Mouse (Mus musculus) telencephalon, adult 2 months (tissue): ENCODE measurements around the gene Robo1.
A peak's percentile ranks its signal among the peaks of the same experiment; 100 is the strongest.
"Not testable (repeated sequence)": the region's sequence is repeated elsewhere in the genome, so short reads cannot be mapped to it uniquely, and the experiment has no call there.

Source experiments
- DNase-seq: peaks from one replicate; pipeline ENCODE4 v3.0.0-alpha.2; 2011; ENCODE audit warnings: low read depth, low spot score

The Robo1 gene

GRCm38 (mm10) chr16:72444428-72445135 is 136.5 kb downstream of the Robo1 start:
- no peak for DNase-seq

DNA sequence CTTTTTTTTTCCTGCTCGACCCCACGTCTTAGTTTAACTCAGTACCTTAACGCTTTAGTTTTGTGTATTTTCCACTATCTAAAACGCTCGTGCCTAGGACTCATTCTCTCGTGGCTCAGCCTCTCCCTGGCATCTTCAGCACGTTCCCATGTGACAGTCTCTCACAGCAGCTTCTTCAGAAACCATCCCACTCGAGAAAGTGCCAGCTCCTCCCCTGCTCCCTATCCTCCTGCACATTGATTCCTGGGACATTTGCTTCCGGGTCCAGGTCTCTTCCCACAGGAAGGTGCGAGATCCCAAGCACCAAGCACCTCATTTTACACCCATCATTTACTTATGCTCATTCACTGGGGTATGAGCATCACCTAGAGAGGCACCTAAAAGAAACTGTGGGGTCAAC is 150.0 kb downstream of the Robo1 start:
- DNase-seq, result no peak

GRCm38 (mm10) chr16:72458576-72458975 is 150.5 kb downstream of the Robo1 start:
- no peak for DNase-seq

GRCm38 (mm10) chr16:72465696-72466095 is 157.6 kb downstream of the Robo1 start:
- no peak for DNase-seq

GRCm38 (mm10) chr16:72470037-72470673 is 162.0 kb downstream of the Robo1 start:
- no peak for DNase-seq

- DNase-seq, result peak; percentile 34
Measured at GRCm38 (mm10) chr16:72510716-72511199, 202.7 kb downstream of the Robo1 start.

DNA sequence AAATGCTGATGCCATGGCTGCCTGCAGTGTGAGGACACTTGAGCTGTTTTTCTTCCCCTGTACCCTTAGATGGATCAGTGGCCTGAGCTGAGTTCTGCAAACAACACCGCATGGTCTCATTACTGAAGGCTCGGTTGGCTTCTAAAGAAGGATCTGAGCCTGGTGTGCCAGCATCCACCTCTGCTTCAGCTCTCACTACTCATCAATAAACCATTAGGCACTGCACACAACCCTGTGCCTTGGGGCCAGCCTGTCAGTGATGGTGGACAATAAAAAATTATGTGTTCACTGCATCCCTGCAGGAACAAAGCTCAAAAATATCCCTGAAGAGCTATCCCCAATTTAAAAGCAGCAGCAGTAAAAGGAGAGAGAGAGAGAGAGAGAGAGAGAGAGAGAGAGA is 223.2 kb downstream of the Robo1 start:
- no peak for DNase-seq

DNA sequence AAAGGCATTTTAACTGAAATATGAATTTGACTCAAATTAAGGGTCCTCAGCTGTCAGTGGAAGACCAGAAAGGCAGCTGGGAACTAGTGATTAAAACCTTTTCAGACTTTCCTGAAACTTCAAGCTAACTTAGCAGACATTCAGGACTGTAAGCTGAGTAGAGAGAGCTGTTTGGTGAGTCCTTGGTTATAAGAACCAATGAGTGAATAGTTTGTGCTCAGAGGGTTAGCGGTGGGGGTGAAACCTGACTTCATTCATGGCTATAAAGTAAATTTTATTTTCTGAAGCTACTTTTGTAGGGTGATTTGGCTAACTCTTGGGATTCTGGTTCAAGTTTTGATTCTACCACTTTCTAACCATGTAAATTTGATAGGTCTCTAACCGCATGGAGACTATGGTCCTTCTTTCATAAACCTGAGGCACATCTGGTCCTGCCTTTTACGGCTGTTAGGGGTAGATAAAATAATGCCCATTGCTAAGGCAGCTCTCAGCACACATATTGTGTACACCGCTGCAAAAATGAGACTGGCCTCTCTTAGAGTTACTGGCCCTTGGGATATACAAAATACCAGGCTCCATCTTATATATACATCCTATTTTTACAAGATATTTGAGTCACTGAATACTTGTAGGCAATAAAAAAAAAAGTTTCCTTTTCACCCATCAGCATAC is 225.9 kb downstream of the Robo1 start:
- DNase-seq, result no peak

- no peak for DNase-seq
Measured at GRCm38 (mm10) chr16:72538171-72538570, 230.1 kb downstream of the Robo1 start.

DNA sequence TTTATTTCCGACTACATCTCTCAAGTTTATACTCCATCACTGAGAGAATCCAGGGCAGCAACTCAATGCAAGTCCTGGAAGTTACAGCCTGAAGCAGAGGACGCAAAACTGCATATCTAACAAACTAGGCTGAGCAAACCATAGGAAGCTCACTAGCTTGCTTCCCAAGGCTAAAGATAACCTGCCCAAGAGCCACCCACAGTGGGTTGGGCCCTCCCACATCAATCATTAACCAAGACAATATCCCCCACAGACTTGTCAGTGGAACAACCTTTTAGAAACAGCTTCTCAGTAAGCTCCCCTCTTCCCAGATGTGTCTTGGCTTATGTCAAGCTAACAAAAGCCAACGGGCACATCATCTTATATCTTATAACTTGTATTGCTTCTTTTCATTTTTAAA is 235.8 kb downstream of the Robo1 start:
- no peak for DNase-seq

DNA sequence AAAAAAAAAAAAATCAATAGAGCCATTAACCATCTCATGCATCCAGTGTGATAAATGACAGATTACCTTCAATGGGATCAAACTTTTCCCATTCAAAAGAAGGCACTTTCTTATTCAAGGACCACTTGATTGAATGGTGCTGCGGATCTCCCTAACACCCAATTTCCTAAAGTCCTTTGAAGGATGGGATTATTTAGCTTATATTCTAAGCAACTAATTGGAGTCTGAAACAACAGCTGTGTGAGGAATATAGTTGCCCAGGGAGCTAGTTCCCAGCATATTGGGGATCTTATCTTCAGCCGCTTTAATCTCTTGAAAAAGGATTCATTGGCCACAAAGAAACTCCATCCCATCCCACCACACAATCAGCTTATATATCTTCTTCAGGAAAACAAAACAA is 236.8 kb downstream of the Robo1 start:
- no peak for DNase-seq

DNA sequence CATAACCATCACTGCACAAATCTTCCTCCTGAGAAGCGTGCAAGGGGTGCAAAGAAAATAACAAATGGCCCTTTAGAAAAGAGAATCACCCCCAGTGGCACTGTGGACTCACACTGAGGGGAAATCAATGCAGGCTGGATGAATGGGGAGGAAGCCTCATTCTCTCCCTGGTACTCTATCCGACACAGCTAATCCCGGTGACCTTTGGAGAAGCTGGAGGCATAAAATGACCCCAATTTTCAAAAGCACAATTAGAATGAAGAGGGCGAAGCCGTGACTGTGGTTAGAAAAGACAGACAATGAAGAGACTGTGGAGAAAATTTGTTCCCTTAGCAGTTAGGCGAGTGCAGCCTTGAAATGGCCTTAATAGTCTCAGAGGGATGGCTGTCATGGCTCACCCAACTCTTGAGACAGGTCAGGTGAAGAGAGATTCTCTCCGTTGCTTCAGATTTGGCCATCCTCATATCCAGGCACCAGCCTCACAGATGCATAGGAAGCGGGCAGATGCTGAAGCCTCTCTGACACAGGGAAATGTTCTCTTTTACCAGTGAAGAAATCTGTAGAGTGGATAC is 243.7 kb downstream of the Robo1 start:
- no peak for DNase-seq

DNA sequence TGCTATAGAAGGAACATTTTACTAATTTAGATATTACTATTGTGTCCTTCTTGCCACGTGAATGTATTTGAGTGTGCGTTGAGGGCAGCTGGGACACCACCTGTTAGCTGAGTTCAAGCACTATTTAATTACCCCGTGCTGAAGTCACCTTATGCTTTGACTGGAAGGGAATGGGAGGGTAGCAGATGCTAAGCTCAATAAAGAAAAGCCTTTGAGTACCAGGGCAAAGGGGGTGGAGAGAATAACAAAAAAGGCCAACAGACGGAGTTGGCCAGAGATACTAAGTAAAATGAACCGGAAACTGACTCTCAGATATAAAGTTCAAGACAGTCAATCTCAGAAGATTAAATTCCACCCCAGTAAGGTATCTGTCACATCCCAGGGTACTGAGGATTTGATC is 245.6 kb downstream of the Robo1 start:
- DNase-seq, result no peak

DNA sequence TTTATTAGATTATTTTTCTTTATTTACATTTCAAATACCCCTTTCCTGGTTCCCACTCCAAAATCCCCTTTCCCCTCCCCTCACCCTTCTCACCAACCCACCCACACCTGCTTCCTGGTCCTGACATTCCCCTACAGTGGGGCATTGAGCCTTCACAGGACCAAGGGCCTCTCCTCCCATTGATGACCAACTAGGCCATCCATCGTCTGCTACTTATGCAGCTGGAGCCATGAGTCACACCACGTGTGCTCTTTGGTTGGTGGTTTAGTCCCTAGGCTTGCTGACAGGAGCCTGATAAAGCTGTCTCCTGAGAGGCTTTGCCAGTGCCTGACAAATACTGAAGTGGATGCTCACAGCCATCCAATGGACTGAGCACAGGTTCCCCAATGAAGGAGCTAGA is 254.0 kb downstream of the Robo1 start:
- not testable (repeated sequence) for DNase-seq

GRCm38 (mm10) chr16:72563196-72563963 is 255.3 kb downstream of the Robo1 start:
- DNase-seq, result no peak

DNA sequence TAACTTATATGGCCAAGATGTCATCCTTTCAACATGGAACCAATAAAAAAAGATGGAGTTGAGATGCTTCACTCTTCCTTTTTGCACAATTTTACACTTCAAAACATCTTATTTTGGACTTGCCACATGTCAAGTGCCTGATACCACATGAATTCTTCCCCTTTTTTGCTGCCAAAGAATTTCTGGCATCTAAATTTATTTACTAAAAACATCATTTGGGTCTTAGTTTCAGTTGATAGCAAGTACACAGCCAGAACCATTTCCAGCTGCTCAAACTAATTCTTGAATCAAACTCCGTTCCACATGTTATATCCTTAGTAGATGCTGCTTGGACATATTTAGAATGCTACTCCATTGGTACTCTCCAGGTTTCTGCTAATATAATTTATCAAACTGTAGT is 267.1 kb downstream of the Robo1 start:
- DNase-seq, result no peak

- no peak for DNase-seq
Measured at GRCm38 (mm10) chr16:72576956-72577355, 268.9 kb downstream of the Robo1 start.

DNA sequence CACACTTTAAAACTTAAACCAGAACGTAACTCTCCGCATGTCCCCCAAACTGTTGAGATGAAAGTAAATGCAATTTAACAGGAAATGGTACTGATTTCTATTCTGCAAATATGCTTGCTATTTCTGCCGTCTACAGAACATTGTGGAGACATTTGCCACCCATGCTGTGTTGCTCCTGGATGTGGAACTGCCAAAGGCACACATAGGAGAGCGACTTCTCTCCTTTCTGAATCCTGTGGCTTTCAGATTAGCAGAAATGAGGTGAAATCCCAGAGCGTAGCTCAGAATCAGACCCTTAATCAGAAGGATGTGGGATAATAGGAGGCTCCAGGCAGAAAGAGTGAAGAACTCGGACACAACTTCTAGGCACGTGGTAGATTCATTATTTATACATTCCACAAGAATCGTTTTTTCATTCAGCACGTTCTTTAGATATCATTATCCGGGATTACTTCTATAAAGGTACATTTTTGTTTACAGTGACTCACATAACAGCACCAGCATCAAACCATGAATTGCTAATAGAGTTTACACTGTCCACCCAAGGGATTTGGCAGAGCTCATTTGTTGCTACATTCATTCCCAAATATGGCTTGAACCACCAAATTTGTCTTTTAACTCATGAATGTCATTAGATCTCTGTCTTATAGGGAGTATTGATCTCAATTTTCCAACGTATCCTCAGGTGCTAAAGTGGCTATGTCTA is 276.5 kb downstream of the Robo1 start:
- no peak for DNase-seq

DNA sequence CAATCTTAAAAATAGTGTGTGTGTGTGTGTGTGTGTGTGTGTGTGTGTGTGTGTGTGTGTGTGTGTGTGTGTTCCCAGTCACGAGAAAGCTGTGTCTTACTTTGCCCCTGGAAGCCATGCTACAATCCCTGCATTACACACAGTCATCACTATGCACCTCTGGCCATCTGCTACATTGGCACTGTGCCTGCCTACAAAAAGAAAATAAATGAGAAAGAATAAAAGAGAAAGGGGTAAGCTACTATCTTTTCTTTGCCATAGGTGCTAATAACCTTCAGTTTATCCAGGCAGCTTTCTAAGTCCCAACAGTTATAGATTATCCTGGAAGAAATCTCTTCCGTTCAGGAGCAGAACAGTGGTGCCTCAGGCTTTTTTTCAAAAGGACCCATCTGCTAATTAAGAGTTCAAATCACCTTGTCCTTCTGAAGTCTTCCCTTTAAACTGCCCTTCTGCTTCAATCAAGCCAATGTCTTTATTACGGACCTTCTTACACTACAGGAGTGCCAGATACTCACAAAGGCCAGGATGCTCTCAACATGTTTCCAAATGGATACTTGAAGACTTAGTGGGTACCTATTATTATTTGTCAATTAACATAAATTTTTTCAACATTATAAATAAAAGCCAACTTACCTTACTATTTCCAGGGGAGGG is 277.2 kb downstream of the Robo1 start:
- DNase-seq, result no peak

GRCm38 (mm10) chr16:72587376-72588072 is 279.4 kb downstream of the Robo1 start:
- no peak for DNase-seq
